Mouse (Mus musculus): ENCODE measurements around the gene Kif13a. TPM values are rescaled to one million over a fixed set of nuclear protein-coding genes. Genes with fewer than 3 reads are reported as not detected.

Gene Kif13a
- polyA plus RNA-seq, 1 experiment from 2014 or later: 14.5 TPM

GRCm38 (mm10) chr13:46919797-46920196 lies 9.9 kb downstream of the Kif13a start:
- 90% methylated on average over 2 of the region's 2 CpGs for WGBS
- H3K27ac ChIP-seq: no peak overlapping the region
- no peak overlapping the region for H3K4me2 ChIP-seq
- no peak for ATAC-seq (ENCODE audit: insufficient number of reproducible peaks, insufficient read depth, low FRiP score, low TSS enrichment, low read depth)
- H3K4me3 ChIP-seq: no peak overlapping the region
- H3K36me3 ChIP-seq: peaks cover 3% of the 10 kb centered on the region; the same call in 1 of the 2 replicates
- no peaks in the 10 kb centered on the region for H3K9me3 ChIP-seq
- H3K4me1 ChIP-seq: peaks cover 11% of the 10 kb centered on the region
- H3K27me3 ChIP-seq: no peaks in the 10 kb centered on the region
- H3K9ac ChIP-seq: no peak overlapping the region

DNA sequence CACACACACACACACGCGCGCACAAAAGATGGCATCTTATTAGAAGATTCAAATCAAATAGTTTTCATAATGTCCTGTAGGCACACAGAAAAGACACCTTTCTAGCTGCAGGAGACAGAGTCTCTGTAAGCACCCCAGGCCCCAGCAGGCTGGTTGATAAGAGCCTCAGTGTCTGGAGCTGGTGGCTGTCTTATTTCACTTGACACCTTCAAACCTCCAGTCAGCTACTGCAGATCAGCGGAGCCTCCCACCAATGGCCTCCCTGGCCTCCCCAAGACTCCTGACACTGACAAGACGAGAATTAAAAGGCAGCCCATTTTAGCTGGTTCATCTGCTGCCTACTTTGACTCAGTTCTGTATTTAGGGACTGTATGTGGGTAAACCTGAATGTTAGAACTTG lies 11.2 kb downstream of the Kif13a start:
- H3K27ac ChIP-seq: no peak overlapping the region
- H3K9me3 ChIP-seq: no peaks in the 10 kb centered on the region
- peaks cover 11% of the 10 kb centered on the region for H3K4me1 ChIP-seq
- peaks cover 3% of the 10 kb centered on the region; the same call in 1 of the 2 replicates for H3K36me3 ChIP-seq
- no peak overlapping the region for H3K4me3 ChIP-seq
- H3K9ac ChIP-seq: no peak overlapping the region
- no peak overlapping the region for H3K4me2 ChIP-seq
- no peak for ATAC-seq (ENCODE audit: insufficient number of reproducible peaks, insufficient read depth, low FRiP score, low TSS enrichment, low read depth)
- WGBS: 88% methylated on average over 5 of the region's 5 CpGs
- no peaks in the 10 kb centered on the region for H3K27me3 ChIP-seq

GRCm38 (mm10) chr13:46911960-46912359 lies 17.7 kb downstream of the Kif13a start:
- peaks cover 15% of the 10 kb centered on the region for H3K4me1 ChIP-seq
- H3K27me3 ChIP-seq: no peaks in the 10 kb centered on the region
- H3K4me2 ChIP-seq: no peak overlapping the region
- no peaks in the 10 kb centered on the region for H3K36me3 ChIP-seq
- no peak overlapping the region for H3K27ac ChIP-seq
- 80% methylated on average over 6 of the region's 6 CpGs for WGBS
- no peak overlapping the region for H3K9ac ChIP-seq
- no peak for ATAC-seq (ENCODE audit: insufficient number of reproducible peaks, insufficient read depth, low FRiP score, low TSS enrichment, low read depth)
- H3K4me3 ChIP-seq: no peak overlapping the region
- no peaks in the 10 kb centered on the region for H3K9me3 ChIP-seq

GRCm38 (mm10) chr13:46911018-46911419 lies 18.6 kb downstream of the Kif13a start:
- Histone ChIP-seq H3K4me3 (no peak overlapping the region), H3K9ac (no peak overlapping the region), H3K9me3 (no peaks in the 10 kb centered on the region), H3K27ac (no peak overlapping the region), H3K4me2 (no peak overlapping the region; the same call in 1 of the 2 replicates), H3K4me1 (peaks cover 15% of the 10 kb centered on the region), H3K27me3 (no peaks in the 10 kb centered on the region), H3K36me3 (no peaks in the 10 kb centered on the region)
- ATAC-seq (ENCODE audit: insufficient number of reproducible peaks, insufficient read depth, low FRiP score, low TSS enrichment, low read depth): 0 out of 2 replicates have a peak, but pooled peaks have one; percentile 37
- WGBS: 64% methylated on average over 11 of the region's 11 CpGs

GRCm38 (mm10) chr13:46909946-46910345 lies 19.7 kb downstream of the Kif13a start:
- Histone ChIP-seq H3K9me3 (no peaks in the 10 kb centered on the region), H3K4me1 (peaks cover 15% of the 10 kb centered on the region), H3K4me3 (no peak overlapping the region), H3K4me2 (no peak overlapping the region), H3K9ac (no peak overlapping the region), H3K27ac (no peak overlapping the region), H3K36me3 (no peaks in the 10 kb centered on the region), H3K27me3 (no peaks in the 10 kb centered on the region)
- WGBS: 89% methylated on average over 3 of the region's 3 CpGs
- ATAC-seq (ENCODE audit: insufficient number of reproducible peaks, insufficient read depth, low FRiP score, low TSS enrichment, low read depth): no peak

DNA sequence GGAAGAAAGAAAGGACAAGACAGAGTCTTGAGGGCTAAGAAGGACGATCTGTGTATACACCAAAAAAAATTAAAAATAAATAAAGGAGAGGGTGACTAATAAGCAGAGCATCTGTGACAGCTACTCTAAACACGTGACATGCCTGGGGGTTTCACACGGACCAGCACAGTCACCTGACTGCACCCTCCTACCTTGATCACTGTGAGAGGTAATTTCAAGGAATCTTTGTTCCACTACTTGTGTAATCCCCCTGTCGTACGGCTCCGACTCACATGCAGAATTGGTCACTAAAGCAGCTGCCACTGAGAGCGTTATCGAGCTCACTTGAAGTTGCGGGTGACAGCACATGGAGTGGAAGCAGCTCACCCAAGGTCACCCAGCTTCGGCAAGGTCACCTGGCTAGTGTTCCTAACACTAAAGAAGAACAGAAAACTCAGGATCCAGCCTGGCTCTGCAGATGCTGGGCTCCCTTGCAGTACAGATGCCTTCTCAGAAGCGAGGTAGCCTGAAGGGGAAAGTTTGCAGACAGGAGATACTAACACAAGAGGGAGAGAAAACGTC lies 20.6 kb downstream of the Kif13a start:
- no peak overlapping the region for H3K27ac ChIP-seq
- peaks cover 15% of the 10 kb centered on the region for H3K4me1 ChIP-seq
- no peaks in the 10 kb centered on the region for H3K27me3 ChIP-seq
- no peaks in the 10 kb centered on the region for H3K36me3 ChIP-seq
- no peak overlapping the region for H3K4me3 ChIP-seq
- no peak for ATAC-seq (ENCODE audit: insufficient number of reproducible peaks, insufficient read depth, low FRiP score, low TSS enrichment, low read depth)
- 68% methylated on average over 12 of the region's 12 CpGs for WGBS
- no peak overlapping the region for H3K9ac ChIP-seq
- H3K9me3 ChIP-seq: no peaks in the 10 kb centered on the region
- no peak overlapping the region for H3K4me2 ChIP-seq

GRCm38 (mm10) chr13:46908387-46908786 lies 21.3 kb downstream of the Kif13a start:
- Histone ChIP-seq H3K4me1 (peaks cover 15% of the 10 kb centered on the region), H3K9me3 (no peaks in the 10 kb centered on the region), H3K4me2 (no peak overlapping the region), H3K27me3 (no peaks in the 10 kb centered on the region), H3K4me3 (no peak overlapping the region), H3K27ac (no peak overlapping the region), H3K36me3 (no peaks in the 10 kb centered on the region), H3K9ac (no peak overlapping the region)
- no peak for ATAC-seq (ENCODE audit: insufficient number of reproducible peaks, insufficient read depth, low FRiP score, low TSS enrichment, low read depth)
- WGBS: 84% methylated on average over 2 of the region's 2 CpGs

- no peak overlapping the region for H3K9ac ChIP-seq
- 75% methylated on average over 10 of the region's 10 CpGs for WGBS
- H3K4me3 ChIP-seq: no peak overlapping the region
- no peak overlapping the region for H3K27ac ChIP-seq
- H3K4me1 ChIP-seq: peaks cover 15% of the 10 kb centered on the region
- H3K4me2 ChIP-seq: no peak overlapping the region
- no peaks in the 10 kb centered on the region for H3K9me3 ChIP-seq
- no peak for ATAC-seq (ENCODE audit: insufficient number of reproducible peaks, insufficient read depth, low FRiP score, low TSS enrichment, low read depth)
- no peaks in the 10 kb centered on the region for H3K27me3 ChIP-seq
- peaks cover 5% of the 10 kb centered on the region for H3K36me3 ChIP-seq
Measured at GRCm38 (mm10) chr13:46907861-46908260, 21.8 kb downstream of the Kif13a start.

DNA sequence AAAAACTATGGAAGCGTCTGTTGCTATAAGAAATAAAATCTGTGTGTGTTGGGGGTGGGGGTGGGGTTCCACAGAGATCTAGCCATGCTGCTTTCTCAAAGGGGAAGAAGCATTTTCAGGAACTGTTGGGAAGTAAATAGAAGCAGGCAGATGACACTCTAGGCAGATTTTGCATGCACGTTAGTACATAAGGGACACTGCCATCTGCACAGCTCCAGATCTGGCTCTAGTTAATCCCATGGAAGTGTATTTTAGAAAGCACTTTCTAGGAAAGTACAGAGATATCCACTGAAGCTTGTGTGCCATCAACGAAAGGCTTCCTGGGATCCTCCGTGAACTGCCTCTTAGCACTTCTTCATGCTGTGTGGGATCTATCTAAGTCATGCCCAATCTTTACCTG lies 22.6 kb downstream of the Kif13a start:
- 82% methylated on average over 4 of the region's 4 CpGs for WGBS
- Histone ChIP-seq H3K9me3 (no peaks in the 10 kb centered on the region), H3K36me3 (peaks cover 6% of the 10 kb centered on the region), H3K4me1 (peaks cover 15% of the 10 kb centered on the region), H3K4me2 (no peak overlapping the region), H3K4me3 (no peak overlapping the region), H3K27me3 (no peaks in the 10 kb centered on the region), H3K9ac (no peak overlapping the region), H3K27ac (no peak overlapping the region)
- ATAC-seq (ENCODE audit: insufficient number of reproducible peaks, insufficient read depth, low FRiP score, low TSS enrichment, low read depth): no peak

DNA sequence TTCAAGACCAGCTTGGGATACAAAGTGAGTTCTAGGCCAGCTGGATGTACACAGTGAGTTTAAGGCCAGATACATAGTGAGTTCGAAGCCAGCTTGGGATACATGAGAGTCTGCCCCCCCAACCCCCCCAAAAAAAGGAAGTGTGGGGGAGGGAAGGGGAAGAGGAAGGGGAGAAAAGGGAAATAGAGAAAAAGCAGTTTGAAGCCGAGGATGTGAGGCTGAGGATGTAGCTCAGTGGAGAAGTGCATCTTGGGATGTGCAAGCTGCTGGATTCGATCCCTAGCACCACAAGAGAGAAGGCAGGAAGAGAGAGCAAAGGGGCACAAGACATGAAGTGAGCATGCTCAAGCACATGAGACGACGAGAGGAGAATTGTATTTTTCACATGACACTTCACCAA lies 23.7 kb downstream of the Kif13a start:
- WGBS: 87% methylated on average over 5 of the region's 5 CpGs
- H3K4me2 ChIP-seq: no peak overlapping the region
- no peak overlapping the region for H3K9ac ChIP-seq

DNA sequence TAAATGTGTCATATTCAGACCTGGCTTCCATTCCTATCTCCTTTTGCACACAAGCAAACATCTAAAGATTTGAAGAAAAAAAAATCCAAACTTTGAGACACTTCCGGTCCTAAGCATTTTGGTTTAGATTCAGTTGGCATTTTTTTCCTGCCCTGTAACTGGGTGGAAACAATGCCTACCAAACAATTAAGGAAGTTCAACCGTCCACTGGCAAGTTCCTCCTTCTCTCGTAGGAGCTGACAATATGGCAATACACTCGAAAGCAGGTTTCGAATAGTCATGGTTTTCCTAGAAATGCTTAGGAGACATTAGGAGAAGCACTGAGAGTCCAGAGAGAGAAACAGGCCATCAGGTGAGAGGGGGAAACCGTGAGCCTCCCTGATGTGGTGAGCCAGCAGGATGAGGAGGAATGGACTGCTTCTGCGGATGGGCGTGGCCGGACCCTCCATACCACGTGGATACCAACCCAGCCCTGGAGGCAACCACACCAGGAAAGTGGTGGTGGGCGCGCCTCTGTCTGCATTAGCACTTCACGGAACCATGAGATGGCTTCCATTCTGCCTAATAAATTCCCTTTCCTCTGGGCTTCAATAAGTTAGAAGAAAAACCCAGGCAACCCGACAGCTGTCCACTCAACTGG lies 24.6 kb downstream of the Kif13a start:
- Histone ChIP-seq H3K4me2 (no peak overlapping the region), H3K27me3 (no peaks in the 10 kb centered on the region), H3K4me3 (no peak overlapping the region), H3K27ac (no peak overlapping the region), H3K4me1 (peaks cover 5% of the 10 kb centered on the region; the same call in 1 of the 2 replicates), H3K9me3 (no peaks in the 10 kb centered on the region), H3K36me3 (peaks cover 6% of the 10 kb centered on the region), H3K9ac (no peak overlapping the region)
- WGBS: 88% methylated on average over 14 of the region's 14 CpGs
- ATAC-seq (ENCODE audit: insufficient number of reproducible peaks, insufficient read depth, low FRiP score, low TSS enrichment, low read depth): no peak

More for the DNA sequence above, 23.7 kb downstream of the Kif13a start:
- H3K27ac ChIP-seq: no peak overlapping the region
- H3K36me3 ChIP-seq: peaks cover 6% of the 10 kb centered on the region
- H3K4me1 ChIP-seq: peaks cover 10% of the 10 kb centered on the region
- no peak for ATAC-seq (ENCODE audit: insufficient number of reproducible peaks, insufficient read depth, low FRiP score, low TSS enrichment, low read depth)
- no peaks in the 10 kb centered on the region for H3K27me3 ChIP-seq
- H3K4me3 ChIP-seq: no peak overlapping the region
- H3K9me3 ChIP-seq: no peaks in the 10 kb centered on the region

GRCm38 (mm10) chr13:46902568-46903255 lies 27.0 kb downstream of the Kif13a start:
- Histone ChIP-seq H3K36me3 (peaks cover 12% of the 10 kb centered on the region), H3K27me3 (no peaks in the 10 kb centered on the region), H3K9ac (no peak overlapping the region), H3K4me3 (no peak overlapping the region), H3K27ac (no peak overlapping the region), H3K4me2 (no peak overlapping the region), H3K4me1 (no peaks in the 10 kb centered on the region), H3K9me3 (no peaks in the 10 kb centered on the region)
- ATAC-seq (ENCODE audit: insufficient number of reproducible peaks, insufficient read depth, low FRiP score, low TSS enrichment, low read depth): no peak
- WGBS: 90% methylated on average over 7 of the region's 7 CpGs
